22 mouse cellular contexts compared by ENCODE assay signal in genomic region chr1:59450896-59451295, GRCm38 (mm10). TPM values are rescaled to one million over a fixed set of nuclear protein-coding genes. Genes with fewer than 3 reads are reported as not detected.
DNase-seq lines count a peak whose midpoint lies in the region; ATAC-seq lines count a peak whose summit lies in the region.
"Had no signal": no experiment of that assay in that cellular context is flagged by ENCODE, and none has a peak within 500 bp of the region (broad histone marks: within the 10 kb centered on the region; RNA-seq: fewer than 3 reads in every experiment).

No protein-coding gene starts in this region.

- no peak overlapping the region for H3K4me3 ChIP-seq in hindbrain, embryonic 10.5 days
- no peak overlapping the region for H3K4me3 ChIP-seq in hindbrain, embryonic 12.5 days
- no peak overlapping the region for H3K4me3 ChIP-seq in embryonic facial prominence, embryonic 10.5 days
- H3K4me3 ChIP-seq in limb, embryonic 10.5 days = no peak overlapping the region
- H3K4me3 ChIP-seq: forebrain, embryonic 12.5 days; limb, embryonic 15.5 days had no signal

- WGBS in hindbrain, embryonic 10.5 days = 77% methylated on average over 11 of the region's 11 CpGs
- WGBS in hindbrain, embryonic 12.5 days = 72% methylated on average over 11 of the region's 11 CpGs
- WGBS in embryonic facial prominence, embryonic 10.5 days = 76% methylated on average over 11 of the region's 11 CpGs
- 80% methylated on average over 11 of the region's 11 CpGs for WGBS in limb, embryonic 10.5 days

- H3K27ac ChIP-seq in hindbrain, embryonic 10.5 days = peak overlapping the region; percentile 81
- no peak overlapping the region for H3K27ac ChIP-seq in hindbrain, embryonic 12.5 days
- peak overlapping the region; percentile 87 for H3K27ac ChIP-seq in embryonic facial prominence, embryonic 10.5 days (replicated peaks)
- peak overlapping the region; percentile 70 for H3K27ac ChIP-seq in limb, embryonic 10.5 days
- H3K27ac ChIP-seq: forebrain, embryonic 12.5 days; hindbrain, postnatal 0 days; limb, embryonic 15.5 days; stomach, postnatal 0 days had no signal

- H3K9me3 ChIP-seq in hindbrain, embryonic 10.5 days = peaks cover 5% of the 10 kb centered on the region
- H3K9me3 ChIP-seq in hindbrain, embryonic 12.5 days (replicated peaks) = no peaks in the 10 kb centered on the region
- peaks cover 4% of the 10 kb centered on the region for H3K9me3 ChIP-seq in embryonic facial prominence, embryonic 10.5 days
- no peaks in the 10 kb centered on the region for H3K9me3 ChIP-seq in limb, embryonic 10.5 days (replicated peaks)
- H3K9me3 ChIP-seq: limb, embryonic 15.5 days had no signal

- H3K4me2 ChIP-seq in hindbrain, embryonic 12.5 days (replicated peaks) = no peak overlapping the region
- H3K4me2 ChIP-seq: forebrain, embryonic 12.5 days; limb, embryonic 15.5 days; midbrain, embryonic 11.5 days had no signal

- H3K27me3 ChIP-seq in hindbrain, embryonic 10.5 days (ENCODE audit: insufficient read depth, poor library complexity, severe bottlenecking) = peaks cover 28% of the 10 kb centered on the region
- peaks cover 2% of the 10 kb centered on the region; the same call in 1 of the 2 replicates for H3K27me3 ChIP-seq in hindbrain, embryonic 12.5 days
- H3K27me3 ChIP-seq in embryonic facial prominence, embryonic 10.5 days (replicated peaks; ENCODE audit: low read depth, poor library complexity, severe bottlenecking) = peaks cover 32% of the 10 kb centered on the region
- H3K27me3 ChIP-seq in limb, embryonic 10.5 days (ENCODE audit: low read depth, poor library complexity, severe bottlenecking) = no peaks in the 10 kb centered on the region
- H3K27me3 ChIP-seq: CH12.LX; limb, embryonic 15.5 days had no signal

- peaks cover 54% of the 10 kb centered on the region for H3K4me1 ChIP-seq in hindbrain, embryonic 10.5 days (replicated peaks)
- H3K4me1 ChIP-seq in hindbrain, embryonic 12.5 days = peaks cover 28% of the 10 kb centered on the region
- H3K4me1 ChIP-seq in embryonic facial prominence, embryonic 10.5 days = peaks cover 65% of the 10 kb centered on the region
- H3K4me1 ChIP-seq in limb, embryonic 10.5 days = peaks cover 55% of the 10 kb centered on the region

- H3K9ac ChIP-seq in hindbrain, embryonic 12.5 days = no peak overlapping the region
- H3K9ac ChIP-seq: forebrain, embryonic 12.5 days; limb, embryonic 15.5 days had no signal

- no peaks in the 10 kb centered on the region for H3K36me3 ChIP-seq in hindbrain, embryonic 10.5 days
- no peaks in the 10 kb centered on the region for H3K36me3 ChIP-seq in hindbrain, embryonic 12.5 days
- peaks cover 3% of the 10 kb centered on the region; the same call in 1 of the 2 replicates for H3K36me3 ChIP-seq in embryonic facial prominence, embryonic 10.5 days (replicated peaks)
- no peaks in the 10 kb centered on the region for H3K36me3 ChIP-seq in limb, embryonic 10.5 days
- H3K36me3 ChIP-seq: forebrain, embryonic 12.5 days; limb, embryonic 15.5 days had no signal

- ATAC-seq in hindbrain, embryonic 12.5 days (ENCODE audit: low FRiP score) = no peak
- ATAC-seq: hindbrain, postnatal 0 days; lung, postnatal 0 days had no signal

- DNase-seq in hindbrain, embryonic 10.5 days (ENCODE audit: low spot score) = no peak
- peak; percentile 39 for DNase-seq in 3134 (ENCODE audit: extremely low read depth, insufficient read length, low spot score)
- DNase-seq in embryonic facial prominence, embryonic 10.5 days (ENCODE audit: low spot score) = no peak
- no peak for DNase-seq in limb, embryonic 10.5 days (ENCODE audit: low spot score)
- DNase-seq in thymus, postnatal 14 days = no peak
- no peak for DNase-seq in layer of hippocampus, postnatal 36 days
- DNase-seq: adrenal gland, postnatal 10 days; cerebellum, adult 9-10 months; gastrocnemius, postnatal 10 days; heart, adult 18-20 months; heart, postnatal 4 days; kidney, adult 18-20 months; kidney, postnatal 4 days; thymus, postnatal 25 days had no signal

RNA-seq across cellular contexts. Expression of gene Fzd7, which starts 31.3 kb away (rescaled TPM):
- 14.4 and 16.1 TPM in 2 replicates for polyA plus RNA-seq in hindbrain, embryonic 10.5 days (2016; fragmentation: Nextera tagmentation; extraction: Ambion mirVana)
- polyA plus RNA-seq in hindbrain, embryonic 12.5 days (2016; fragmentation: Nextera tagmentation; extraction: Ambion mirVana) = 19.0 and 19.4 TPM in 2 replicates
- polyA plus RNA-seq in embryonic facial prominence, embryonic 10.5 days (2016; fragmentation: Nextera tagmentation; extraction: Ambion mirVana) = 12.7 and 14.4 TPM in 2 replicates
- 13.2 and 13.5 TPM in 2 replicates for polyA plus RNA-seq in limb, embryonic 10.5 days (2016; fragmentation: Nextera tagmentation; extraction: Ambion mirVana)
- 1 to 10 TPM; 5.3 to 5.4 TPM for total RNA-seq in layer of hippocampus, postnatal 36 days (2021)
